Mouse (Mus musculus) hindbrain, embryonic 16.5 days (tissue): ENCODE results near the gene Trh. TPM values are rescaled to one million over a fixed set of nuclear protein-coding genes. Genes with fewer than 3 reads are reported as not detected.

Experiments used
- ATAC-seq: fragments of 200-750 bp; cut with Nextera tagmentation; 2 replicates; pipeline ENCODE4 v1.8.0; 2017; ENCODE audit warnings: moderate TSS enrichment, moderate library complexity
- H3K27ac ChIP-seq: fragments of 300-500 bp; sonication (generic); 2 replicates; pipeline ENCODE4 v1.5.1; 2014; ENCODE audit warnings: low read depth, mild to moderate bottlenecking, control low read depth, low read length, moderate library complexity
- H3K27me3 ChIP-seq: fragments of 300-500 bp; sonication (generic); replicated peaks from 2 replicates; pipeline ENCODE4 v1.6.1; 2014; ENCODE audit warnings: low read length; ENCODE audit not compliant: control insufficient read depth, insufficient read depth
- H3K36me3 ChIP-seq: fragments of 300-500 bp; sonication (generic); 2 replicates; pipeline ENCODE4 v1.6.1; 2014; ENCODE audit warnings: mild to moderate bottlenecking, low read length, moderate library complexity, mixed read lengths; ENCODE audit not compliant: control insufficient read depth, insufficient read depth
- H3K4me1 ChIP-seq: fragments of 300-500 bp; sonication (generic); 2 replicates; pipeline ENCODE4 v1.6.1; 2014; ENCODE audit warnings: low read depth, low read length; ENCODE audit not compliant: control insufficient read depth, insufficient read depth
- H3K4me2 ChIP-seq: fragments of 300-500 bp; sonication (generic); 2 replicates; pipeline ENCODE4 v1.6.1; 2014; ENCODE audit warnings: mild to moderate bottlenecking, low read length, control low read depth, moderate library complexity
- H3K4me3 ChIP-seq: fragments of 300-500 bp; sonication (generic); 2 replicates; pipeline ENCODE4 v1.5.1; 2014; ENCODE audit warnings: mild to moderate bottlenecking, low read length, control low read depth, moderate library complexity
- H3K9ac ChIP-seq: fragments of 300-500 bp; sonication (generic); 2 replicates; pipeline ENCODE4 v1.6.1; 2014; ENCODE audit warnings: low read depth, mild to moderate bottlenecking, control low read depth, low read length, moderate library complexity
- H3K9me3 ChIP-seq: fragments of 300-500 bp; sonication (generic); 2 replicates; pipeline ENCODE4 v1.6.1; 2014; ENCODE audit warnings: mild to moderate bottlenecking, low read length, moderate library complexity; ENCODE audit not compliant: control insufficient read depth
- WGBS: fragments of 180-500 bp; shearing (Covaris S2); extraction: QIAGEN DNeasy Blood & Tissue Kit; methylation state at CpG from one replicate; pipeline ENCODE4 v1.1.7; 2014; 5-methylcytosine and 5-hydroxymethylcytosine counted together
- polyA plus RNA-seq: library from polyadenylated mRNA; unstranded; fragments of >200 nt; fragmentation: Nextera tagmentation; extraction: Ambion mirVana; gene quantifications from 2 replicates; pipeline ENCODE4 v1.2.1, GENCODE M21; 2015

Gene Trh
- polyA plus RNA-seq, 1 experiment from 2014 or later = 3.9 TPM

- Histone ChIP-seq H3K27me3 (no peaks in the 10 kb centered on the region), H3K4me2 (no peak overlapping the region), H3K4me1 (no peaks in the 10 kb centered on the region), H3K9ac (no peak overlapping the region), H3K9me3 (no peaks in the 10 kb centered on the region), H3K4me3 (no peak overlapping the region), H3K27ac (no peak overlapping the region), H3K36me3 (no peaks in the 10 kb centered on the region)
- WGBS = 53% methylated on average over 1 of the region's 1 CpGs
- ATAC-seq = no peak
These were observed 23.6 kb upstream of the Trh start for GRCm38 (mm10) chr6:92268001-92268400.

GRCm38 (mm10) chr6:92261162-92261843, 16.9 kb upstream of the Trh start:
- Histone ChIP-seq H3K9me3 (no peaks in the 10 kb centered on the region), H3K9ac (no peak overlapping the region), H3K27ac (no peak overlapping the region), H3K36me3 (no peaks in the 10 kb centered on the region), H3K4me3 (no peak overlapping the region), H3K27me3 (no peaks in the 10 kb centered on the region), H3K4me2 (no peak overlapping the region), H3K4me1 (no peaks in the 10 kb centered on the region)
- 64% methylated on average over 4 of the region's 4 CpGs for WGBS
- ATAC-seq = no peak

- Histone ChIP-seq H3K4me3 (no peak overlapping the region), H3K4me1 (no peaks in the 10 kb centered on the region), H3K9ac (no peak overlapping the region), H3K9me3 (peaks cover 3% of the 10 kb centered on the region), H3K27me3 (no peaks in the 10 kb centered on the region), H3K36me3 (no peaks in the 10 kb centered on the region), H3K4me2 (no peak overlapping the region), H3K27ac (no peak overlapping the region)
- ATAC-seq = no peak
These were observed 10.9 kb upstream of the Trh start for GRCm38 (mm10) chr6:92255346-92255745.

- no peaks in the 10 kb centered on the region for H3K27me3 ChIP-seq
- no peak overlapping the region for H3K4me3 ChIP-seq
- ATAC-seq = no peak
- WGBS = 81% methylated on average over 3 of the region's 3 CpGs
- H3K27ac ChIP-seq = no peak overlapping the region
- no peak overlapping the region for H3K4me2 ChIP-seq
- peaks cover 3% of the 10 kb centered on the region for H3K9me3 ChIP-seq
- H3K36me3 ChIP-seq = no peaks in the 10 kb centered on the region
- no peak overlapping the region for H3K9ac ChIP-seq
- H3K4me1 ChIP-seq = no peaks in the 10 kb centered on the region
These were observed 8.9 kb upstream of the Trh start for GRCm38 (mm10) chr6:92253253-92253870.

GRCm38 (mm10) chr6:92247215-92247919, 2.9 kb upstream of the Trh start:
- no peak overlapping the region for H3K27ac ChIP-seq
- ATAC-seq = no peak
- H3K36me3 ChIP-seq = no peaks in the 10 kb centered on the region
- H3K27me3 ChIP-seq = peaks cover 12% of the 10 kb centered on the region; the same call in 1 of the 2 replicates
- H3K4me3 ChIP-seq = no peak overlapping the region
- 9% methylated on average over 7 of the region's 7 CpGs for WGBS
- H3K4me2 ChIP-seq = no peak overlapping the region
- no peak overlapping the region for H3K9ac ChIP-seq
- no peaks in the 10 kb centered on the region for H3K9me3 ChIP-seq
- peaks cover 2% of the 10 kb centered on the region; the same call in 1 of the 2 replicates for H3K4me1 ChIP-seq

- Histone ChIP-seq H3K4me1 (peaks cover 2% of the 10 kb centered on the region; the same call in 1 of the 2 replicates), H3K27me3 (peaks cover 12% of the 10 kb centered on the region; the same call in 1 of the 2 replicates), H3K36me3 (no peaks in the 10 kb centered on the region), H3K4me3 (no peak overlapping the region), H3K4me2 (no peak overlapping the region), H3K9me3 (no peaks in the 10 kb centered on the region), H3K27ac (no peak overlapping the region), H3K9ac (no peak overlapping the region)
- ATAC-seq = no peak
- WGBS = 6% methylated on average over 3 of the region's 3 CpGs
These were observed 1.9 kb upstream of the Trh start for GRCm38 (mm10) chr6:92246335-92246734.

- peak; percentile 93 for ATAC-seq
- H3K4me1 ChIP-seq = peaks cover 2% of the 10 kb centered on the region; the same call in 1 of the 2 replicates
- H3K9me3 ChIP-seq = no peaks in the 10 kb centered on the region
- H3K9ac ChIP-seq = no peak overlapping the region
- H3K27me3 ChIP-seq = peaks cover 12% of the 10 kb centered on the region; the same call in 1 of the 2 replicates
- WGBS = 71% methylated on average over 3 of the region's 3 CpGs
- H3K4me2 ChIP-seq = no peak overlapping the region
- H3K4me3 ChIP-seq = no peak overlapping the region
- no peak overlapping the region for H3K27ac ChIP-seq
- H3K36me3 ChIP-seq = no peaks in the 10 kb centered on the region
These were observed 3.1 kb downstream of the Trh start for GRCm38 (mm10) chr6:92241178-92241906.

GRCm38 (mm10) chr6:92235036-92235435, 9.4 kb downstream of the Trh start:
- H3K9ac ChIP-seq = no peak overlapping the region
- H3K9me3 ChIP-seq = no peaks in the 10 kb centered on the region
- no peak overlapping the region for H3K4me2 ChIP-seq
- H3K4me1 ChIP-seq = no peaks in the 10 kb centered on the region
- 65% methylated on average over 12 of the region's 12 CpGs for WGBS
- no peaks in the 10 kb centered on the region for H3K36me3 ChIP-seq
- H3K4me3 ChIP-seq = no peak overlapping the region
- ATAC-seq = no peak
- no peaks in the 10 kb centered on the region for H3K27me3 ChIP-seq
- H3K27ac ChIP-seq = no peak overlapping the region

GRCm38 (mm10) chr6:92231762-92232161, 12.7 kb downstream of the Trh start:
- WGBS = 80% methylated on average over 4 of the region's 4 CpGs

More at GRCm38 (mm10) chr6:92231762-92232161, 12.7 kb downstream of the Trh start:
- Histone ChIP-seq H3K9me3 (no peaks in the 10 kb centered on the region), H3K27me3 (no peaks in the 10 kb centered on the region), H3K4me3 (no peak overlapping the region), H3K36me3 (no peaks in the 10 kb centered on the region), H3K9ac (no peak overlapping the region), H3K4me1 (no peaks in the 10 kb centered on the region), H3K4me2 (no peak overlapping the region), H3K27ac (no peak overlapping the region)
- no peak for ATAC-seq
